Mouse (Mus musculus) cortical plate, adult 2 months (tissue): ENCODE results near the gene Ilf2.
A peak's percentile ranks its signal among the peaks of the same experiment; 100 is the strongest.

ENCODE experiments used
- CTCF ChIP-seq: fragments of 200-500 bp; IDR thresholded peaks from 2 replicates; pipeline ENCODE4 v1.5.1; 2011; ENCODE audit warnings: mild to moderate bottlenecking, control low read depth, low read length; ENCODE audit not compliant: insufficient read depth; ENCODE audit errors: extremely low read depth
- POLR2A ChIP-seq: fragments of 200-500 bp; IDR thresholded peaks from 2 replicates; pipeline ENCODE4 v1.6.1; 2011; ENCODE audit warnings: mild to moderate bottlenecking, low read length, control low read depth; ENCODE audit not compliant: insufficient read depth; ENCODE audit errors: extremely low read depth

DNA sequence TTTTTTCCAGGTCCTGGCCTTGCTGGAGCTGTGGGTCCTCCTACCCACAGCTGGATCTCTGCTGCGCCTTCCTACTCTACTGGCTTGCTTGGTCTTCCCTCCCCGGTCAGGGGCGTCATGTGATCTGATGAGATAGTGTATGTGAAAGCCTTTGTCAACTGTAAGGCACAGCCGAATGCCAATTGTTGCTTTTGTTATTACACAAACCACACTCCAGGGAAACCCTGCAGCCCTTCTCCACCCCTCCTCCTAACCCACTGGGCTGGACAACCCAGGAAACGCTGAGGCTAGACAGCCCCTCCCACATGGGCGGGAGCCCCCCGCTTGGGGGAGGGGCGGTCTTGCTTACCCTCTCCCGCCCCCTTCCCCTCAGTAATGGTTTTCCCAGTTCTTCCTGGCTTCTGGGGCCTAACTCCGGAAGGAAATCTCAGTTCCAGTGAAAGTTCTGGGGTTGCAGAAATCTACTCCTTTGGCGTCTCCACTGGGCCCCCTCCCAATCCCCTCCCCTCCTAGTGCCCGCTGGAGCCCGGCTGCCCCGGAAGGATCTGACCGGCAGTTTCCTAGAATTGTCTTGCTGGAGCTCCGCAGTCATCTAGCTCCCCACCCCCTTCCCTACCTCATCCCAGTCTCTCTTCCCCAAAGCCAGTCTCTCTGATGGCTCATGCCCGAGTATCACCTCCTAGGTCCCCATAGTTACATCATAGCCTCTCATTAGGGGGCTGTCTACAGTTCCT is 29.4 kb upstream of the Ilf2 start:
- TF ChIP-seq CTCF: no peak
- TF ChIP-seq POLR2A: peak; percentile 58
